Mouse (Mus musculus) telencephalon, adult 2 months (tissue): ENCODE data around the gene Tmem178.

Source experiments
- DNase-seq: peaks from one replicate; pipeline ENCODE4 v3.0.0-alpha.2; 2011; ENCODE audit warnings: low read depth, low spot score

Tmem178 gene

GRCm38 (mm10) chr17:80997226-80997625, 52.8 kb downstream of the Tmem178 start:
- DNase-seq: no peak

GRCm38 (mm10) chr17:80998958-80999357, 54.5 kb downstream of the Tmem178 start:
- DNase-seq: no peak

- DNase-seq: no peak
Observed at GRCm38 (mm10) chr17:81001010-81001409, 56.6 kb downstream of the Tmem178 start.

- no peak for DNase-seq
Observed at GRCm38 (mm10) chr17:81001647-81002046, 57.2 kb downstream of the Tmem178 start.

- no peak for DNase-seq
Observed at GRCm38 (mm10) chr17:81002130-81002529, 57.7 kb downstream of the Tmem178 start.

- no peak for DNase-seq
Observed at GRCm38 (mm10) chr17:81004454-81004853, 60.0 kb downstream of the Tmem178 start.

GRCm38 (mm10) chr17:81005292-81005691, 60.9 kb downstream of the Tmem178 start:
- no peak for DNase-seq

- DNase-seq: no peak
Observed at GRCm38 (mm10) chr17:81009112-81009511, 64.7 kb downstream of the Tmem178 start.

GRCm38 (mm10) chr17:81010199-81010598, 65.8 kb downstream of the Tmem178 start:
- no peak for DNase-seq

- peak; percentile 61 for DNase-seq
Observed at GRCm38 (mm10) chr17:81010844-81011685, 66.6 kb downstream of the Tmem178 start.

GRCm38 (mm10) chr17:81015814-81016447, 71.5 kb downstream of the Tmem178 start:
- DNase-seq: peak; percentile 31

- DNase-seq: no peak
Observed at GRCm38 (mm10) chr17:81017132-81017531, 72.7 kb downstream of the Tmem178 start.

- DNase-seq: no peak
Observed at GRCm38 (mm10) chr17:81027331-81027730, 82.9 kb downstream of the Tmem178 start.

GRCm38 (mm10) chr17:81031830-81032442, 87.5 kb downstream of the Tmem178 start:
- DNase-seq: no peak

GRCm38 (mm10) chr17:81032957-81033356, 88.5 kb downstream of the Tmem178 start:
- no peak for DNase-seq

GRCm38 (mm10) chr17:81035354-81035753, 90.9 kb downstream of the Tmem178 start:
- no peak for DNase-seq

- DNase-seq: no peak
Observed at GRCm38 (mm10) chr17:81038707-81039408, 94.4 kb downstream of the Tmem178 start.

- no peak for DNase-seq
Observed at GRCm38 (mm10) chr17:81041662-81042061, 97.2 kb downstream of the Tmem178 start.

- no peak for DNase-seq
Observed at GRCm38 (mm10) chr17:81044356-81044755, 99.9 kb downstream of the Tmem178 start.

- DNase-seq: no peak
Observed at GRCm38 (mm10) chr17:81045115-81045514, 100.7 kb downstream of the Tmem178 start.

GRCm38 (mm10) chr17:81045525-81046150, 101.2 kb downstream of the Tmem178 start:
- no peak for DNase-seq
